Mouse (Mus musculus) G1E (cell line): ENCODE measurements around the gene Akr1c19. TPM values are rescaled to one million over a fixed set of nuclear protein-coding genes. Genes with fewer than 3 reads are reported as not detected.
"Not testable (repeated sequence)": the region's sequence is repeated elsewhere in the genome, so short reads cannot be mapped to it uniquely, and the experiment has no call there.

Experiments used
- ATAC-seq: 2 replicates; pipeline ENCODE4 v1.8.0; 2016; ENCODE audit warnings: mild to moderate bottlenecking; ENCODE audit not compliant: insufficient number of reproducible peaks, poor library complexity, low FRiP score, severe bottlenecking; ENCODE audit errors: extremely low read depth
- DNase-seq: peaks from one replicate; pipeline ENCODE4 v3.0.0; 2012; ENCODE audit warnings: low spot score
- H3K27me3 ChIP-seq: 2 replicates; pipeline ENCODE4 v1.6.1; 2012; ENCODE audit warnings: mild to moderate bottlenecking, low read length, inconsistent platforms; ENCODE audit not compliant: insufficient read depth
- H3K36me3 ChIP-seq: replicated peaks from 2 replicates; pipeline ENCODE3; 2012; ENCODE audit warnings: mild to moderate bottlenecking, inconsistent platforms
- H3K4me1 ChIP-seq: 2 replicates; pipeline ENCODE4 v1.6.1; 2012; ENCODE audit warnings: low read depth, low read length, inconsistent platforms, mixed read lengths; ENCODE audit not compliant: insufficient read depth
- H3K4me3 ChIP-seq: 2 replicates; pipeline ENCODE4 v1.5.1; 2012; ENCODE audit warnings: low read depth, mild to moderate bottlenecking, inconsistent platforms, low read length, moderate library complexity, mixed read lengths
- H3K9me3 ChIP-seq: replicated peaks from 2 replicates; pipeline ENCODE4 v1.6.1; 2012; ENCODE audit warnings: inconsistent platforms
- CTCF ChIP-seq: IDR thresholded peaks from 2 replicates; pipeline ENCODE4 v1.5.1; 2012; ENCODE audit warnings: low read depth, low read length, inconsistent platforms, mixed read lengths
- GATA1 ChIP-seq: IDR thresholded peaks from 2 replicates; pipeline ENCODE4 v1.6.1; 2012; ENCODE audit warnings: borderline replicate concordance, low read length, inconsistent platforms, mixed read lengths
- GATA2 ChIP-seq: IDR thresholded peaks from 2 replicates; pipeline ENCODE4 v1.6.1; 2012; ENCODE audit warnings: low read depth, low read length, inconsistent platforms, borderline replicate concordance
- POLR2AphosphoS5 ChIP-seq: IDR thresholded peaks from 2 replicates; pipeline ENCODE4 v1.6.1; 2012; ENCODE audit warnings: low read depth, low read length, inconsistent platforms; ENCODE audit not compliant: insufficient replicate concordance
- TAL1 ChIP-seq: conservative IDR thresholded peaks from 2 replicates; pipeline ENCODE4 v1.6.1; 2012; ENCODE audit warnings: low read depth, low read length, inconsistent platforms, mixed read lengths
- polyA plus RNA-seq: library from polyadenylated mRNA; stranded (reverse); fragments of >175 nt; gene quantifications from 2 replicates; pipeline ENCODE4 v1.2.3, GENCODE M21; 2012
- total RNA-seq, 2 experiments: library from RNA; stranded (forward) in 1 of 2; stranded (reverse) in 1 of 2; fragments of 200-1000 nt in 1 of 2; fragments of >200 nt in 1 of 2; fragmentation: Nextera tagmentation in 1 of 2; gene quantifications; 2 replicates each; pipeline ENCODE4 v1.2.3; 2014 to 2017

Gene Akr1c19
- total and polyA plus RNA-seq, 3 experiments = 0.11 TPM; not detected in 2

DNA sequence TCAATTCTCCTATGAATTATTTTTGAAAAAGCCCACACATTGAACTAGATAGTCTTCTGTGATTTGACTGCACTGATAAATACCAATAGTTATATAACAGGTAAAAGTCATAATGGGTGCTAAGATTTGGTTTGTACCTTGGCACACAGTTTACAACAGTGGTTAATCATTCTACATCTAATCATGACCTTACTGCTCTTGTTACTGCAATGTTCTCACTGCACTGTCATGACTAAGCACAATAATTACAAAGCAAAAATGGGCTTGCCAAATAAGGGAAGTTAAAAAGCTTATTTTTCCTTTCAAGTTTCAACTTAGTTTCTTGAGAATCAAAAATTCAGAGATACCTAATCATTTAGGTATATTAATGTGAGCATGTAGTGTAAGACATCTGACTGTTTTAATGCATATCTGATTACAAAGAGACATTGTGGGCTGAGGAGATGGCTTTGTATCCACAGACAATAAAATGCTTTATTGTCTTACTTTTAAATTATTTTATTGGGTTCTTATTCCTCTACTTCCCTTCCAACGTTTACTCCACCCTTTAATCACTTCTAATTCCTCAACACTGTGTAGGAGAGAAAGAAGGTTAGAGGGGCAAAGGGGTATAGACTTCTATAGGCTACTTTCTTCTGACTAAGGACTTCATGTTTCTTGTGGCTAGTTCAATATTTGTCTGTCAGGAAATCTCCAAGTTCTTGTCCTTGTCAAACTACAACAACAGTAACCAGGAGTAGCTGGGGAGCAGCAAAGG is 22.2 kb upstream of the Akr1c19 start:
- H3K9me3 ChIP-seq = no peaks in the 10 kb centered on the region
- TF ChIP-seq POLR2AphosphoS5 (no peak), TAL1 (no peak), GATA2 (no peak), CTCF (no peak), GATA1 (no peak)
- H3K4me1 ChIP-seq = peaks cover 13% of the 10 kb centered on the region
- no peak for DNase-seq
- ATAC-seq = peak; percentile 93
- no peaks in the 10 kb centered on the region for H3K27me3 ChIP-seq
- no peak overlapping the region for H3K4me3 ChIP-seq
- H3K36me3 ChIP-seq = peaks cover 21% of the 10 kb centered on the region

DNA sequence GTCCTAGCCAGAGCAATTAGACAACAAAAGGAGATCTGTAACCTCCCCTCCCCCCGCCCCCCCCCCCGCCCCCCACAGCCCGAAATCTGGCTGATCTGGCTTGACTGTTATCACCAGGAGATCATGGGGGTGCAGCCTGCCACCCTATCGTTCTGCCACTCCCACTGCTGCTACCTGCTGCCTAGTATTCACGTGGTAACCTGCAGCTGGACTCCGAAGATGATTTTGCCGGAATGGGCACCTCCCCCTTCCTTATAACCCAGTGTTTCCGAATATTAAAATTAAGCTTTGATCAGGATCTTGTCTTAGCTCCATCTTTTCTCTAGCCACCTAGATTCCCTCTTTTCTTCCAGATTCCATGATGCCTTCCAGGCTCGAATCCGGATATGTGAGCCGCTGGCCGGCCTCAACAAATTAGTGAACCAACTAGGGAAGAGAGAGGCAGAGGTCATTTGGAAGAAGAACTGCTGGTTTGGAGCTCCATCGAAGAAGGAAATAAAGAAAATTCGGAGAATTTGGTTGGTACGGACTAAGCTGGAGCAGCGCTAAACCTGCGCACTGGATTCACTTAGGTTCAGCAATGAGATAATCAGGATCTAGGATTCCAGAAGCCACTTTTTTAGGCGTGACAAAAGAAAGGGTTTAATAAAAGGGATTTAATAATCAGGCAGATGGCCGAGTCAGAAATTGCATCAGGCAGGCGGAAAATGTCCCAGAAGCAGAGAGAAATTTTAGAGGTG is 16.8 kb upstream of the Akr1c19 start:
- Histone ChIP-seq H3K27me3 (no peaks in the 10 kb centered on the region), H3K36me3 (peaks cover 6% of the 10 kb centered on the region), H3K4me3 (no peak overlapping the region), H3K4me1 (0 out of 2 replicates have a peak, but pooled peaks cover 3% of the 10 kb centered on the region), H3K9me3 (no peaks in the 10 kb centered on the region)
- TF ChIP-seq TAL1 (no peak), CTCF (no peak), GATA1 (no peak), POLR2AphosphoS5 (no peak), GATA2 (no peak)
- DNase-seq (no peak), ATAC-seq (no peak)

DNA sequence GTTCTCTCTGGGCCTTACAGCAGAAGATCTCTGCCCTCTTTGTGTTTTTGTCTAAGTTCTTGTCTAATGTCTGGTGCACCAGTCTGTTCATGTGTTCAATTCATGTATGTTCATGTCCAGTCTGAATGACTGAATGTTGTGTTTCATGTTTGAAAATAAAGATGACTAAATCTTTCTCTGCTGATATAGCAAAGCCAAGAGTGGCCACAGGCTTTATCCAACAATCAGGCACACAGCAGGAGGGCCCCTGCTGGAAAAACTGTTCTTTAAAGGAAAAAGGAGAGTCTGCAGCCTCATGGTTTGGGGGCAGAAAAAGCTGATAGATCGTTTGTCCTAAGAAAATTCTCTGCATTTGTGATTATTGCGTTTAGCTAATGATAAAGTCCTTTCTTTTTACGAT is 16.2 kb upstream of the Akr1c19 start:
- peaks cover 6% of the 10 kb centered on the region; the same call in 1 of the 2 replicates for H3K4me1 ChIP-seq
- DNase-seq (no peak), ATAC-seq (no peak)
- no peak overlapping the region for H3K4me3 ChIP-seq
- H3K27me3 ChIP-seq = no peaks in the 10 kb centered on the region
- no peaks in the 10 kb centered on the region for H3K9me3 ChIP-seq
- peaks cover 6% of the 10 kb centered on the region for H3K36me3 ChIP-seq
- no peak for TF ChIP-seq GATA2
- TF ChIP-seq TAL1 = no peak
- TF ChIP-seq POLR2AphosphoS5 = no peak
- TF ChIP-seq GATA1 = no peak
- no peak for TF ChIP-seq CTCF

DNA sequence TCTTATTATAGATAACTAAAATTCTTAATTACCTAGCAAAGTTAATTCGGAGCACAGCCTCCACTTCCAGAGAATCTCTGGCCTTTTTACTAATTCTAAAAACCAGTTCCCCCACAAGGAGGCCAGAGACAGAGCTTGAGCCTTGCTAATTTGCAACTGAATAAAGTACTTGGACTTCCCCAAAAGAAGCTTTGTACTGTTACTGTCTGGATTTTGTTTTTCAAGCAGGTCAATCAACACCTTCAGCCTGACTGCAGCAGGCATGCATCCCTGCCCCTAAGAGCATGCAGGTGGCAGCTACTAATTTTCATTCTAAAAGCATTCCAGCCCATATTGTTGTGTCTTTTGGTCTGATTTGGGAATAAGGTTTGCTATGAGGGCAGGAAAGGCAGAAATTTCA is 13.0 kb upstream of the Akr1c19 start:
- not testable (repeated sequence) for H3K9me3 ChIP-seq, H3K4me3 ChIP-seq, H3K36me3 ChIP-seq, DNase-seq, H3K27me3 ChIP-seq, ATAC-seq, H3K4me1 ChIP-seq

DNA sequence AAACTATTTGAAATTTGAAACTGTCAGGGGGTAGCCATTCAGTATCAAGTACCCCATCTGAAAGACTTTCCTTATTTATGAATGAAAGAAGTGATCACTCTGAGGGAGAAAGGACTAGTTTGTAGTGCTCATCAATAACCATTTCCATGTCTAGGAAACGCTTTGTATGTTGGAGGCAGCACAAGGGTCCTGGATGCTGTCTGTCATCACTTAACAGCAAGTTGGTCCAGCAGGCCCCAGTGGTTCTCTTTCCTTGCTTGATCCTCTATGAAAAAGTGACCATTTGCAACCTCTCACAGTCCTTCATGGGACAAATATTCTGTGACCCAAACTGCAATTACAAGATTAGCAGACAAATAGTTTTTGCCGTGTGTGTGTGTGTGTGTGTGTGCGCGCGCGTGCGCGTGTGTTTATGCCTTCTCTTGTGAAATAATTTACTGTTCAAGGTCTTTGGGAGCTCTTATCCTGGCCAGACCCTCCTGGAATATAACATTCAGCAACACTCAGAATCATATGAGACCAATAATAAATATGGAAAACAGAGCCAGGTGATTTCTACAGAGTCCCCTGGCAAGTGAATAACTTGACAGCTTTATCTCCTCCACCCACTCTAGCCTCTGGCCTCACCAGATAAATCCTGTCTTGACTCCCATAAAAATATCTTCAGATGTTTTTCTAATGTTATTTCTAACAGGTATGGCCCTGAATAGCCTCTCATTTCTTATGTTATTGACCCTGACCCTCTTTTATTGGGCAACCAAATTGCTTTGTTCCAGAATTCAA is 2.5 kb downstream of the Akr1c19 start:
- DNase-seq (no peak), ATAC-seq (peak; percentile 26; the same call in 1 of the 2 replicates)
- Histone ChIP-seq H3K36me3 (no peaks in the 10 kb centered on the region), H3K27me3 (no peaks in the 10 kb centered on the region), H3K4me1 (peaks cover 15% of the 10 kb centered on the region), H3K4me3 (no peak overlapping the region), H3K9me3 (no peaks in the 10 kb centered on the region)
- TF ChIP-seq GATA2 (no peak), CTCF (no peak), POLR2AphosphoS5 (no peak), TAL1 (0 out of 2 replicates have a peak, but pooled peaks have one; percentile 31), GATA1 (no peak)

DNA sequence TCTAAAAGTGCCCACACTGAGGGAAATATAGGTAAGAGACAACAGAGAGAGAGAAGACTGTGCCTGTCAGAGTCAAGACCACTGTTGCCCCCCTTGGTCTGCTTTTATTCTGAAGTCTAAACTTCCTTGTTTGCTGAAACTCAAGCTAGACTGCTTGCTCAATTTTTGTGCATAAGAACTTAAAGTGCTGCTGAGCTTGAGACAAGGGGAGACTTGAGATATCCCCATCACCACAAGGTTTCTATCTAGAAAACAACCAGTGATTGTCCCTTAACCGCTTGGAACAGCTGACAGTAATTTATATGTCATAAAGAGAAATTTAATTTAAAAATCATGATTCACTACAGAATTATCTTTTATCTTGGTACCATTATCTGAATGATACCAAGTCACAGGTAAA is 4.6 kb downstream of the Akr1c19 start:
- DNase-seq = no peak
- peaks cover 15% of the 10 kb centered on the region for H3K4me1 ChIP-seq
- no peaks in the 10 kb centered on the region for H3K9me3 ChIP-seq
- no peak overlapping the region for H3K4me3 ChIP-seq
- H3K27me3 ChIP-seq = no peaks in the 10 kb centered on the region
- TF ChIP-seq GATA2 (no peak), GATA1 (no peak), TAL1 (no peak), CTCF (no peak), POLR2AphosphoS5 (no peak)
- ATAC-seq = no peak
- no peaks in the 10 kb centered on the region for H3K36me3 ChIP-seq
